Mouse (Mus musculus): ENCODE results near the gene Poglut1. TPM values are rescaled to one million over a fixed set of nuclear protein-coding genes. Genes with fewer than 3 reads are reported as not detected.
A peak's percentile ranks its signal among the peaks of the same experiment; 100 is the strongest.

Poglut1 gene
- polyA plus RNA-seq, 1 experiment, result 59.9 TPM

DNA sequence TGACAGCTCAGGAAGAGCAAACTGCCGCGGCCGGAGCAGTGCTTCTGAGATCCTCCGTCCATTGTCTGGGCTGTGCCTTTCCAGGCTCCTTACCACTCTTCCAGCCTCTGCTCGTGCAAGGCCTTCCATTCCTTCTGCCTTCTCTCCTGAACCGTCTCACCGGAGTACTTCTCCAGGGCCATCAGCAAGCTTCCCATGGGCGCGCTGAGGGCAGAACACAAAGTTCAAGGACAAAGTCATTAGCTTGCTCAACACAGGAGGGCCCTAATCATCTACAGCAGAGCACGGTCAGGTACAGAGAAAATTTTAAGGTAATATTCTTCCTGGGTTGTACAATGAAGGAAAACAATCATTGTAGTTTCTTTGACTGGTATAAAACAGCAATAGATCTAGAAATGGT is 47.6 kb downstream of the Poglut1 start:
- no peaks in the 10 kb centered on the region for H3K4me1 ChIP-seq (ENCODE audit: control insufficient read depth, insufficient read depth, low read length)
- H3K27ac ChIP-seq (ENCODE audit: insufficient read depth, low read length), result no peak overlapping the region
- 94% methylated on average over 10 of the region's 10 CpGs for WGBS
- H3K27me3 ChIP-seq (ENCODE audit: control insufficient read depth, insufficient read depth, low read length), result no peaks in the 10 kb centered on the region
- H3K4me3 ChIP-seq (replicated peaks; ENCODE audit: insufficient read depth, low read depth, low read length), result no peak overlapping the region
- TF ChIP-seq POLR2A (IDR thresholded peaks at IDR 0.05; ENCODE audit: borderline replicate concordance, insufficient read depth, low read length) (no peak), CTCF (IDR thresholded peaks at IDR 0.05; ENCODE audit: borderline replicate concordance, insufficient read depth, low read depth, low read length) (no peak)
- no peak for DNase-seq

DNA sequence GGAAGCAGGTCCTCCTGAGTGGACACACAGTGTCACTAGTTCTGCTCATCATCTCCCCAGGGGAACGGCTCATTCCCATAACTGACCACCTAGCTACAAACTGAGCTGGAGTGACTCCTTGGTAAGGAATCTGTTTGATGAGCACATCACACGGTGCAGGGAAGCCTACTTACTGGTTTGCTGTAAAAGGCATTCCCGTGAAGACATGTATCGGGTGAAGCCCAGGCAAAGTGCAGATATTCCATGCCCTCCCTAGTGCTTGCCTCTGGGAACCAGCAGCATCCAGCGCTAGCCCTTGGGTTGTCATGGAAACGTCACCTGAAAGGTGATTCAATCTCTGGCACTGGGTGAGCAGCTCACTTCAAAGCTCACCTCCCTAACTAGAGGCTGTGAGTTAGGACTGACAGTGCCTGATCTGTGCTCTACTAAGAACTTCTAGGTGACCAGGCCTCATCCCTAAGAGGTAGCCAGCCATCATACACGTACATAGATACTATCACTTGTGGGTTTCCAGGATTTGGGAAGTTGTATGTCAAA is 53.4 kb downstream of the Poglut1 start:
- WGBS, result 81% methylated on average over 7 of the region's 7 CpGs
- no peak for DNase-seq

DNA sequence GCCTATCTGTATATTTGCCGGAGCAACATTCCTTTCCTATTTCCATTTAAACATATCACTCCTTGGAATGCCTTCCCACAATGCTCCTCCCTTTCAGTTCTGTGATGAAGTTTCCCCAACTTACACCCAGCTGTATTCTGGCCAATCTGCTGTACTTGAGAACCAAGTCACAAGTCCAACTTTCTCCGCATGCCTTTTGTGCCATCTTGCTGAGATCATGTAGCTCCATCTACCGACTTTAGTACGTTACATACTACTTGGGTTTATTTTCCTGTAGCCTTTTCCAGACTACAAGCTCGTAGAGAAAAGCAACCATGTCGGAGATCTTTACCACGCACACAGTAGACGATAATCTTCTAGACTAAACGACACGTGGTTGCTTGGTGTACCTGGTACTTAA is 56.2 kb downstream of the Poglut1 start:
- WGBS, result 79% methylated on average over 10 of the region's 10 CpGs

More for the DNA sequence above, 53.4 kb downstream of the Poglut1 start:
- no peak overlapping the region for H3K27ac ChIP-seq (ENCODE audit: insufficient read depth, low read length)
- H3K4me1 ChIP-seq (ENCODE audit: control insufficient read depth, insufficient read depth, low read length), result no peaks in the 10 kb centered on the region
- TF ChIP-seq CTCF (IDR thresholded peaks at IDR 0.05; ENCODE audit: borderline replicate concordance, insufficient read depth, low read depth, low read length) (no peak), POLR2A (IDR thresholded peaks at IDR 0.05; ENCODE audit: borderline replicate concordance, insufficient read depth, low read length) (no peak)
- no peaks in the 10 kb centered on the region for H3K27me3 ChIP-seq (ENCODE audit: control insufficient read depth, insufficient read depth, low read length)
- no peak overlapping the region for H3K4me3 ChIP-seq (replicated peaks; ENCODE audit: insufficient read depth, low read depth, low read length)

DNA sequence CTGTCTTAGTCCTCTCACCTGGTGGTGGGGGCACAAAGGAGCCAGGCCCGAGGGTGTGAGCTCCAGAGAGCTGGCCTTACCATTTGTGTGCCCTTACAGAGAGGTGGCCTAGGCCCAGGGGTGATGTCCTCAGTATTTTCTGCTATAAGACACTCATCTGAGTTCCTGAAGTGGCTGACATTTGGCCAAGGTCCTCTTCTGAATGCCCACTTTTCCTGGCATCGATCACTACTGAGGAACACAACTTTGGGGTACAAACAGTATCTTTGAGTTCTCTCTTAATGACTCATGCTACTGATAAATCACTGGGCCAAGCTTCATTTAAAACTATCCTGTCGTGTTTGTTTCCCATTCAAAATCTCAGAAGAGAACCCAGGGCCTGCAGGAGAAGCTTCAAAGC is 57.5 kb downstream of the Poglut1 start:
- Histone ChIP-seq H3K4me1 (ENCODE audit: control insufficient read depth, insufficient read depth, low read length) (no peaks in the 10 kb centered on the region), H3K27ac (ENCODE audit: insufficient read depth, low read length) (no peak overlapping the region), H3K4me3 (replicated peaks; ENCODE audit: insufficient read depth, low read depth, low read length) (no peak overlapping the region), H3K27me3 (ENCODE audit: control insufficient read depth, insufficient read depth, low read length) (no peaks in the 10 kb centered on the region)
- TF ChIP-seq CTCF (IDR thresholded peaks at IDR 0.05; ENCODE audit: borderline replicate concordance, insufficient read depth, low read depth, low read length), result no peak
- TF ChIP-seq POLR2A (IDR thresholded peaks at IDR 0.05; ENCODE audit: borderline replicate concordance, insufficient read depth, low read length), result no peak
- no peak for DNase-seq
- 77% methylated on average over 3 of the region's 3 CpGs for WGBS

More for the DNA sequence above, 56.2 kb downstream of the Poglut1 start:
- no peak for DNase-seq
- Histone ChIP-seq H3K4me1 (ENCODE audit: control insufficient read depth, insufficient read depth, low read length) (no peaks in the 10 kb centered on the region), H3K27ac (ENCODE audit: insufficient read depth, low read length) (no peak overlapping the region), H3K4me3 (replicated peaks; ENCODE audit: insufficient read depth, low read depth, low read length) (no peak overlapping the region), H3K27me3 (ENCODE audit: control insufficient read depth, insufficient read depth, low read length) (no peaks in the 10 kb centered on the region)
- TF ChIP-seq POLR2A (IDR thresholded peaks at IDR 0.05; ENCODE audit: borderline replicate concordance, insufficient read depth, low read length), result no peak
- TF ChIP-seq CTCF (IDR thresholded peaks at IDR 0.05; ENCODE audit: borderline replicate concordance, insufficient read depth, low read depth, low read length), result no peak

DNA sequence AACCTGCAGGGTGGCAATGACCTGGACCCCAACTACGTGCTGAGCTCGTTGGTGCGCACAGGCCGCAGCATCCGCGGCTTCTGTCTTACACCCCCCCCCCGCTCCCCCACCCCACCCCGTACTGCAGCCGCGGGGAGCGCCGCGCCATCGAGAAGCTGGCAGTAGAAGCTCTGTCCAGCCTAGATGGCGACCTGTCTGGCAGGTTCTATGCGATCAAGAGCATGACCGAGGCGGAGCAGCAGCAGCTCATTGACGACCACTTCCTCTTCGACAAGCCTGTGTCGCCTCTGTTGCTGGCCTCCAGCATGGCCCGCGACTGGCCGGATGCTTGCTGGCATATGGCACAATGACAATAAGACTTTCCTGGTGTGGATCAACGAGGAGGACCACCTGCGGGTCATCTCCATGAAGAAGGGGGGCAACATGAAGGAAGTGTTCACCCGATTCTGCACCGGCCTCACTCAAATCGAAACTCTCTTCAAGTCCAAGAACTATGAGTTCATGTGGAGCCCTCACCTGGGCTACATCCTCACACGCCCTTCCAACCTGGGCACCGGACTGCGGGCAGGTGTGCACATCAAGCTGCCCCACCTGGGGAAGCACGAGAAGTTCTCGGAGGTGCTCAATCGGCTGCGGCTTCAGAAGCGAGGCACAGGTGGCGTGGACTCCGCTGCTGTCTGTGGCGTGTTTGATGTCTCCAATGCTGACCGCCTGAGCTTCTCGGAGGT is 66.3 kb downstream of the Poglut1 start:
- H3K4me3 ChIP-seq (replicated peaks; ENCODE audit: insufficient read depth, low read depth, low read length), result no peak overlapping the region
- no peak overlapping the region for H3K27ac ChIP-seq (ENCODE audit: insufficient read depth, low read length)
- no peak for TF ChIP-seq POLR2A (IDR thresholded peaks at IDR 0.05; ENCODE audit: borderline replicate concordance, insufficient read depth, low read length)
- TF ChIP-seq CTCF (IDR thresholded peaks at IDR 0.05; ENCODE audit: borderline replicate concordance, insufficient read depth, low read depth, low read length), result no peak
- H3K27me3 ChIP-seq (ENCODE audit: control insufficient read depth, insufficient read depth, low read length), result no peaks in the 10 kb centered on the region; the same call in 1 of the 2 replicates
- 28% methylated on average over 42 of the region's 42 CpGs for WGBS
- DNase-seq, result no peak
- no peaks in the 10 kb centered on the region for H3K4me1 ChIP-seq (ENCODE audit: control insufficient read depth, insufficient read depth, low read length)

DNA sequence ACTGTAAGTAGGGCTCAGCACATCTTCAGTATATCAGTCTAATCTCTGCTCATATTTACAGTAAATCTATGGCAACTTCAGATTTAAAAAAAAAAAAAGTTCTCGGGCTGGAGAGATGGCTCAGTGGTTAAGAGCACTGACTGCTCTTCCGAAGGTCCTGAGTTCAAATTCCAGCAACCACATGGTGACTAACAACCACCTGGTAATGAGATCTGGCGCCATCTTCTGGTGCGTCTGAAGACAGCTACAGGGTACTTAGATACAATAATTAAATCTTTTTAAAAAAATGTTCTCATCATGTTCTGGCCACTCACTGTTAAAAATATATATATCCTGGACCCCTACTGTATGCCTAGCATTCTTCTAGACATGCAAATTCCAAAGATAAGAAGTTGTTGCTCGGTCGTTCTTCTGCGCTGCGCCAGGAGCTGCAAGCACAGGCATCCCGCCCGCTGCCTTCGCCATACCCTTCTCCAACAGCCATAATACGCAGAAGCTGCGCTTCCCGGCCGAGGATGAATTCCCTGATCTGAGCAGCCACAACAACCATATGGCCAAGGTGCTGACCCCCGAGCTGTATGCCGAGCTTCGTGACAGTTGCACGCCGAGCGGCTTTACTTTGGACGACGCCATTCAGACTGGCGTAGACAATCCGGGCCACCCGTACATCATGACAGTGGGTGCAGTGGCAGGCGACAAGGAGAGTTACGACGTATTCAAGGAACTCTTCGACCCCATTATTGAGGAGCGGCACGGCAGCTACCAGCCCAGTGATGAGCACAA is 67.1 kb downstream of the Poglut1 start:
- Histone ChIP-seq H3K4me3 (replicated peaks; ENCODE audit: insufficient read depth, low read depth, low read length) (peak overlapping the region; percentile 29), H3K27ac (ENCODE audit: insufficient read depth, low read length) (no peak overlapping the region), H3K4me1 (ENCODE audit: control insufficient read depth, insufficient read depth, low read length) (no peaks in the 10 kb centered on the region), H3K27me3 (ENCODE audit: control insufficient read depth, insufficient read depth, low read length) (no peaks in the 10 kb centered on the region; the same call in 1 of the 2 replicates)
- DNase-seq, result peak in 1 of 2 experiments; percentile 11
- WGBS, result 17% methylated on average over 32 of the region's 32 CpGs
- peak; percentile 20; the same call in 1 of the 2 replicates for TF ChIP-seq CTCF (IDR thresholded peaks at IDR 0.05; ENCODE audit: borderline replicate concordance, insufficient read depth, low read depth, low read length)
- TF ChIP-seq POLR2A (IDR thresholded peaks at IDR 0.05; ENCODE audit: borderline replicate concordance, insufficient read depth, low read length), result no peak

DNA sequence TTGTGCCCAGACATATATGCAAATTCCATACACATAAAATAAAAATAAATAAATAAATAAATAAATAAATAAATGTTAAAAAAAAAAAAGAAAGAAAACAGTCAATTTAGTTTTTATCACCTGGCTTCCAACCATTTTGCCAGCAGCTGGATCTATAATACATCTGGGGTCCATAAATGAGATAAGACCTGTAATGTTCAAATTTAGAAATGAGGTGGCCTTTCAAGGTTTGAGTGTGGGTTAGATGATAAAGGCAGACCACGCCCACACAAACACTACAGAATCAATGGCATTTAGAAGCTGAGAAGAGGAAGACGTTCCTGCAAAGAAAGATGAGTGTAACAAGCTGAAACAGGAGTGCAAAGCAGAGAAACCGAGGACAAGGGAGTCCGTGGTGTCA is 68.7 kb downstream of the Poglut1 start:
- TF ChIP-seq CTCF (IDR thresholded peaks at IDR 0.05; ENCODE audit: borderline replicate concordance, insufficient read depth, low read depth, low read length) (no peak), POLR2A (IDR thresholded peaks at IDR 0.05; ENCODE audit: borderline replicate concordance, insufficient read depth, low read length) (no peak)
- Histone ChIP-seq H3K4me3 (replicated peaks; ENCODE audit: insufficient read depth, low read depth, low read length) (no peak overlapping the region), H3K27me3 (ENCODE audit: control insufficient read depth, insufficient read depth, low read length) (no peaks in the 10 kb centered on the region; the same call in 1 of the 2 replicates), H3K4me1 (ENCODE audit: control insufficient read depth, insufficient read depth, low read length) (0 out of 2 replicates have a peak, but pooled peaks cover 5% of the 10 kb centered on the region), H3K27ac (ENCODE audit: insufficient read depth, low read length) (no peak overlapping the region)
- WGBS, result 90% methylated on average over 4 of the region's 4 CpGs
- DNase-seq, result no peak
